Mouse (Mus musculus): ENCODE results near the gene 1700074P13Rik.
"Not testable (repeated sequence)": the region's sequence is repeated elsewhere in the genome, so short reads cannot be mapped to it uniquely, and the experiment has no call there.

Gene 1700074P13Rik

DNA sequence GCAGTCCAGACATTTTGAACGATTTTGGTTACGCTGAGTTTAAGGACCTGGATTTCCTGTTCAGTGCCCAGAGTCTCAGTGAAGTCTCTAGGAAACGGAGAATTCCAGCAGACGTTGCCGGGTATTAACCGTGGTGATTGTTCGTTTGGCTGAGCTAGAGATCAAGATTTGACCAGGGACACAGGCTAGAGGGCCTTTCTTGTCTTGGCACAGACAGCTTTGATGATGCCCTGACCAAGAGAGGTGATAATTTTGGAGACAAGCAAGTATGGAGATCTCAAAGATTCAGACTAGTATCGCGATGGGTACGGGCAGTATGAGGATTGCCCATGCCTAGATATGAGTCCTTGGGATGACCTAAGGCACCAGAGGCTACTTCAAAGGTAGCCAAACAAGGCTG lies at the start of gene 1700074P13Rik:
Gene 1700074P13Rik, minus strand, starts transcription at position 101 of the 400 bp plus-strand sequence.
- TF ChIP-seq GATA4 (IDR thresholded peaks at IDR 0.05; ENCODE audit: insufficient replicate concordance, low read length): no peak

DNA sequence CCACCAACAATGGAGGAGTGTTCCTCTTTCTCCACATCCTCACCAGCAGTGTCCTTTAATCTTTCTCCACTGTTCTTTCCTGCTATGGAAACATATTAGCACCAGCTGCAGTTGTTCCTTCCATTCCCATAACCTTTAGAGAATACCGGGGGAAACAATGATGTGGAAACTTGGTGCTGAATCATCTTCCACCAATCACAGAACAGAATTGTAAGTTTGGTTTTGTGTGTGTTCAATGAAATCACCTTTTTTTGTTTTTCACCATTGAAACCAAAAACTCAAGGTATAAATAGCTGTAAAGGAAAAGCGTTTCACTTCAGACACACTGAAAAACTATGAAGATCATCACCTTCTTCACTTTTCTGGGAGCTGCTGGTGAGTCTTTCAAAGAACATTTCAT lies 24.1 kb upstream of the 1700074P13Rik start, which contains the start of gene 1810009J06Rik:
Gene 1810009J06Rik, plus strand, starts transcription at position 301 of the 400 bp plus-strand sequence.
- not testable (repeated sequence) for TF ChIP-seq GATA4 (IDR thresholded peaks at IDR 0.05; ENCODE audit: insufficient replicate concordance, low read length)

- TF ChIP-seq GATA4 (IDR thresholded peaks at IDR 0.05; ENCODE audit: insufficient replicate concordance, low read length): no peak
Measured at GRCm38 (mm10) chr6:40953716-40954115, 13.4 kb upstream of the 1700074P13Rik start.

DNA sequence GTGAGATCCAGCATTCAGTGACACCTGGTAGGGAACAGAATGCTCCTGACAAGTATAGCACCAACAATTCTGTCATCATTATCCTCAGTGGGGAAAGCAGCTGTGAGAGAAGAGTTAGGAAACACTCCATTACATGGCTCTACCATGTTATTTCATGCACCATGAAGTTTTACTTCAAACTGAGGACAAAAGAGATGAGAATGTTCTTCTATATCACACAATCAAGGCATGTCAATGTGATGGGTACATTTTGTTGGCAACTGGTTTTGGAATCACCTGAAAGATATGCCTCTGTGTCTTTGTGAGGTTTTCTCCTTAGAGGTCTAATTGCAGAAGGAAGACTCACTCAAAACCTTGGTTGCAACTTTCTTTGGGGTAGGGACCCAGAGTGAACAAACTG lies 11.4 kb upstream of the 1700074P13Rik start, which contains the start of gene Gm4744:
Gene Gm4744, minus strand, starts transcription at position 101 of the 400 bp plus-strand sequence.
- TF ChIP-seq GATA4 (IDR thresholded peaks at IDR 0.05; ENCODE audit: insufficient replicate concordance, low read length): no peak

DNA sequence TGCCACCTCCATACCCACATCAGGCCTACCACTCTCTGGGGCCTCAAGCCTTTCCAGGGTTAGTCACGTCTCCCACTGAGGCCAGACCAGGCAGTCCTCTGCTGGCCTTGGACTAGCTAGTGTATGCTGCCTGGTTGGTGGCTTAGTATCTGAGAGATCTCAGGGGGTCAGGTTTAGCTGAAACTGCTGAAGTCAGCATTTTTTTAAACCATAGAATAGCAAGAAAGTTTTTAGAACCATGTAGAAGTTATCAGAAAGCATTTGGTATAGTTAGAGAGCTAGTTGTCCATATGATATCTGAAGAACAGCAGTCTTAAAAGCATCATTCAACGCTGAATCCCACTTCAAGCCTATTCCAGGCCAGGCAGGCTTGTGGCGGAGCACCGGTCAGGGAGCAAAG lies 20.4 kb downstream of the 1700074P13Rik start:
- TF ChIP-seq GATA4 (IDR thresholded peaks at IDR 0.05; ENCODE audit: insufficient replicate concordance, low read length): no peak

DNA sequence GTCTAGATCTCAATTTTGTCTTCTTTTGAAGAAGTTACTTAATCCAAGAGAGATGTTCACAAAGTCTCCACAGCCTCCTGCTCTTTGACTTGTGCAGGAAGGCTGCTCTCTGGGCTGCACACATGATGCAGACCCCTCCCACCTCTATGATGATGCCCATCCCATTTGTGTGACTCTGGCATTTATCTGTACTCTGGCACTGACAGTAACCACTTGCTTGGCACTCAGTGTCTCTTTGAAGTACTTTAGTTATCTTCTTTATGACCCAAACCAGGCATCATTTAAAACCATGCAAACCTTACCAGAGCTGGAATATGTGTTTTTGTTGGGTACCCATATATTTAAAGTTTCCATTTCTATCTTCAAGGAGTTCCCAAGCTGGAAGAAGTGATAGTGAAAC lies 40.1 kb downstream of the 1700074P13Rik start, which contains the start of gene Prss58:
Gene Prss58, minus strand, starts transcription at position 101 of the 400 bp plus-strand sequence.
- TF ChIP-seq GATA4 (IDR thresholded peaks at IDR 0.05; ENCODE audit: insufficient replicate concordance, low read length): no peak

- no peak for TF ChIP-seq GATA4 (IDR thresholded peaks at IDR 0.05; ENCODE audit: insufficient replicate concordance, low read length)
Measured at GRCm38 (mm10) chr6:40894716-40895115, 45.6 kb downstream of the 1700074P13Rik start.

GRCm38 (mm10) chr6:40893577-40893976 lies 46.8 kb downstream of the 1700074P13Rik start:
- no peak for TF ChIP-seq GATA4 (IDR thresholded peaks at IDR 0.05; ENCODE audit: insufficient replicate concordance, low read length)

- TF ChIP-seq GATA4 (IDR thresholded peaks at IDR 0.05; ENCODE audit: insufficient replicate concordance, low read length): no peak
Measured at GRCm38 (mm10) chr6:40891754-40892153, 48.6 kb downstream of the 1700074P13Rik start.

GRCm38 (mm10) chr6:40890973-40891372 lies 49.4 kb downstream of the 1700074P13Rik start:
- TF ChIP-seq GATA4 (IDR thresholded peaks at IDR 0.05; ENCODE audit: insufficient replicate concordance, low read length): no peak

- no peak for TF ChIP-seq GATA4 (IDR thresholded peaks at IDR 0.05; ENCODE audit: insufficient replicate concordance, low read length)
Measured at GRCm38 (mm10) chr6:40887394-40887793, 53.0 kb downstream of the 1700074P13Rik start, which contains the start of gene Moxd2. TSS of gene Moxd2 (minus strand) at chr6:40887494.
